Mouse (Mus musculus) thymus, adult 2 months (tissue): Measurements from ENCODE around the gene Cry2. TPM values are rescaled to one million over a fixed set of nuclear protein-coding genes. Genes with fewer than 3 reads are reported as not detected.

ENCODE experiments used
- DNase-seq: peaks from one replicate; pipeline ENCODE4 v3.0.0; 2021
- H3K27ac ChIP-seq: fragments of 200-500 bp; 2 replicates; pipeline ENCODE4 v1.5.1; 2012; ENCODE audit warnings: low read length, control low read depth; ENCODE audit not compliant: control insufficient read depth, insufficient read depth
- H3K27me3 ChIP-seq: fragments of 200-500 bp; 2 replicates; pipeline ENCODE4 v1.6.1; 2012; ENCODE audit warnings: mild to moderate bottlenecking, low read length, moderate library complexity, mixed read lengths; ENCODE audit not compliant: control insufficient read depth, insufficient read depth
- H3K36me3 ChIP-seq: fragments of 200-500 bp; 2 replicates; pipeline ENCODE4 v1.6.1; 2012; ENCODE audit warnings: mild to moderate bottlenecking, low read length, moderate library complexity; ENCODE audit not compliant: control insufficient read depth, insufficient read depth
- H3K4me1 ChIP-seq: fragments of 200-500 bp; replicated peaks from 2 replicates; pipeline ENCODE4 v1.6.1; 2012; ENCODE audit warnings: low read length; ENCODE audit not compliant: control insufficient read depth, insufficient read depth
- H3K4me3 ChIP-seq: fragments of 200-500 bp; 2 replicates; pipeline ENCODE4 v1.5.1; 2012; ENCODE audit warnings: mild to moderate bottlenecking, low read length, control low read depth, moderate library complexity; ENCODE audit not compliant: control insufficient read depth, insufficient read depth
- CTCF ChIP-seq: fragments of 200-500 bp; IDR thresholded peaks from 2 replicates; pipeline ENCODE4 v1.5.1; 2012; ENCODE audit warnings: mild to moderate bottlenecking, control low read depth, low read length, moderate library complexity, borderline replicate concordance; ENCODE audit not compliant: control insufficient read depth, poor library complexity, insufficient read depth; ENCODE audit errors: extremely low read depth
- POLR2A ChIP-seq: fragments of 200-500 bp; IDR thresholded peaks from 2 replicates; pipeline ENCODE4 v1.6.1; 2012; ENCODE audit warnings: mild to moderate bottlenecking, low read length, control low read depth, moderate library complexity; ENCODE audit not compliant: control insufficient read depth, poor library complexity, insufficient read depth; ENCODE audit errors: extremely low read depth
- WGBS: fragments of 180-500 bp; shearing (Covaris S2); methylation state at CpG from one replicate; pipeline ENCODE4 v1.1.7; 2018; 5-methylcytosine and 5-hydroxymethylcytosine counted together
- polyA plus RNA-seq: library from polyadenylated mRNA; depleted of rRNA; stranded (reverse); fragments of >200 nt; gene quantifications from 2 replicates; pipeline ENCODE4 v1.2.3, GENCODE M21; 2012

The Cry2 gene
- polyA plus RNA-seq, 1 experiment, result 16.2 TPM

DNA sequence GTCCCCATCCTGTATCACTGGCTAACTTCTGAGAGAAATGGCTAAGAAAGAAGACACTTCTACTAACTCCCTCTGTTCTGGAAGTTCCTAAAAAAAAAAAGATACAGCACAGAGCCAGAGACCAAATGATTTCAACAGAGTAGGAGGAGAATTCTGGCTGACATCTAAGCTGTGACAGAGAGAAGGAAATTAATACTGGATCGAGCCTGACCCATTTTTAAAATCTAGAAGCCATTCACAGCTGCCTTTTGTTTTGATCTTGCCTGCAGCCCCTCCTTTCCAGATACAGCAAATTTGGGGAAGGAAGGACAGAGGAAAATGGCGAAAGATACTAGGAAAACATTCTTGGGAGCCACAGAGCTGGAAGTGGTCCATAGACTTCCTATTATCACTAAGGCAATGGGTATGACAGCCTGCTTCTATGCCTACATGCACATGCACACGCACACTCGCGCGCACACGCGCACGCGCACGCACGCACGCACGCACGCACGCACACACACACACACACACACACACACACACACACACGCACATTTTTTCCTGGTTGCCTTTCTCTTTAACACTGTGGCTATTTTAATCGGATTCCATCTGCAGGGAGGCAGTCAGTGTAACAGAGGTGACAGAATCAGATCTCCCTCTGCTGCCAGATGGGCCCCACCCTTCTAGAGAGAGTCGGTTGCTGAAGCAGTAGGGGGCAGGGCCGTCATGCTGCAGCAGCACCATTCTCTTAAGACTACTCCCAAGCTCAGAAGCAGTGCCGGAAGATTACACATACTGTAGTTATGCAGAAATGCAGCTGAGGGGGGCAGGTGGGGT lies 2.9 kb downstream of the Cry2 start:
- TF ChIP-seq POLR2A (no peak), CTCF (no peak)
- Histone ChIP-seq H3K27me3 (no peaks in the 10 kb centered on the region), H3K4me1 (peaks cover 8% of the 10 kb centered on the region), H3K27ac (no peak overlapping the region), H3K36me3 (no peaks in the 10 kb centered on the region), H3K4me3 (no peak overlapping the region)
- no peak for DNase-seq
- 89% methylated on average over 21 of the region's 21 CpGs for WGBS

GRCm38 (mm10) chr2:92430089-92430488 lies 3.8 kb downstream of the Cry2 start:
- Histone ChIP-seq H3K27me3 (no peaks in the 10 kb centered on the region), H3K27ac (no peak overlapping the region), H3K36me3 (0 out of 2 replicates have a peak, but pooled peaks cover 4% of the 10 kb centered on the region), H3K4me1 (peaks cover 8% of the 10 kb centered on the region), H3K4me3 (no peak overlapping the region)
- DNase-seq, result no peak
- TF ChIP-seq POLR2A (no peak), CTCF (no peak)
- 74% methylated on average over 2 of the region's 2 CpGs for WGBS

DNA sequence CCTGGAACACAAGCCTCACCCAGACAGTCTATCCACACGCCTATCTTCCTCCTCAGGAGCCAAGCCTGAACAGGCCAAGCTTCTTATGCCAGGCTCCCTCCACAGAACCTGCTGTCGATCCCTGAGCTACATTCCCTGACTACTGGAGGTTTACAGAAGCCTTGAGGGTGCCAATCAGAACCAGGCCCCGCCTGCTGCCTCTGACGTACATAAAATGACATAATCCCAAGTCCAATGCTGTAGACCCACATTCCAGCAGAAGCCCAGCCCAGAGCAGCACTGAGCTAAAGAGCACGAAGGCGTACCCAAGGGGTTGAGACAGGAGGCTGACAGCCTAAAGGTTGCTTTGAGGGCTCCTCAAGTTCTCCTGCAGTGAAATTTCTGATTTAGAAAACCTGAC lies 6.0 kb downstream of the Cry2 start:
- Histone ChIP-seq H3K27me3 (no peaks in the 10 kb centered on the region), H3K27ac (no peak overlapping the region), H3K4me1 (peaks cover 14% of the 10 kb centered on the region), H3K36me3 (peaks cover 4% of the 10 kb centered on the region; the same call in 1 of the 2 replicates), H3K4me3 (no peak overlapping the region)
- TF ChIP-seq CTCF (no peak), POLR2A (no peak)
- WGBS, result 85% methylated on average over 6 of the region's 6 CpGs
- no peak for DNase-seq

DNA sequence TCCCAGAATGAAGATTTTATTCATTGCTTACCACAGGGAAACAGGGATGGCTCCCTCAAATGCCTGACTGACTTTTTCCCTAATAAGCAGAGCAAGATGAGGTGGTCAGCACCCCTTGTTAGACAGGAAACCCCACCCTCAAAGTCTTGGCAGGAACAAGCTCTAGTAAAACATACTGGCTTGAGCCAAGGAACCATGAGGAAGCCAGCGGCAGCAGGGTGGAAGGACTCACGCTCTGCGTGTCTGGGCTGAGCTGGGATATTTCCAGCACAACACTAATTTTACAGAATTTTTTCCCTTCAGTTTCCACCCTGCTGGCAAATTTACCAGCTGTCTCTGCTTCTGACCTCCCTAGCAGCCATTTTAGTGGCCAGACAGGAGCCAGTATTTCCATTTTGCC lies 7.4 kb downstream of the Cry2 start:
- TF ChIP-seq CTCF (no peak), POLR2A (no peak)
- DNase-seq, result no peak
- 93% methylated on average over 3 of the region's 3 CpGs for WGBS
- peaks cover 14% of the 10 kb centered on the region for H3K4me1 ChIP-seq
- peaks cover 15% of the 10 kb centered on the region for H3K36me3 ChIP-seq
- H3K4me3 ChIP-seq, result no peak overlapping the region
- H3K27me3 ChIP-seq, result no peaks in the 10 kb centered on the region
- no peak overlapping the region for H3K27ac ChIP-seq

GRCm38 (mm10) chr2:92425366-92425765 lies 8.5 kb downstream of the Cry2 start:
- Histone ChIP-seq H3K4me3 (no peak overlapping the region), H3K4me1 (peaks cover 14% of the 10 kb centered on the region), H3K27ac (no peak overlapping the region), H3K36me3 (peaks cover 23% of the 10 kb centered on the region), H3K27me3 (no peaks in the 10 kb centered on the region)
- no peak for TF ChIP-seq CTCF
- no peak for TF ChIP-seq POLR2A
- 94% methylated on average over 4 of the region's 4 CpGs for WGBS
- DNase-seq, result no peak

GRCm38 (mm10) chr2:92424462-92425308 lies 9.2 kb downstream of the Cry2 start:
- Histone ChIP-seq H3K4me3 (no peak overlapping the region), H3K27ac (no peak overlapping the region), H3K36me3 (peaks cover 23% of the 10 kb centered on the region), H3K27me3 (no peaks in the 10 kb centered on the region), H3K4me1 (peaks cover 14% of the 10 kb centered on the region)
- 95% methylated on average over 9 of the region's 9 CpGs for WGBS
- DNase-seq, result no peak
- TF ChIP-seq CTCF, result no peak
- TF ChIP-seq POLR2A, result no peak
